25 mouse cellular contexts compared by ENCODE assay signal in genomic region chr5:114759536-114760090, GRCm38 (mm10).
"Had no signal": no experiment of that assay in that cellular context is flagged by ENCODE, and none has a peak within 500 bp of the region (broad histone marks: within the 10 kb centered on the region; RNA-seq: fewer than 3 reads in every experiment).

No protein-coding gene starts in this region.

- DNase-seq: gastrocnemius, postnatal 14 days; gastrocnemius, postnatal 36 days; heart, adult 11 months; heart, adult 2 months; heart, postnatal 10 days; heart, postnatal 4 days; kidney, adult 18-20 months; kidney, adult 8-10 months; kidney, postnatal 10 days; kidney, postnatal 25 days; kidney, postnatal 4 days; layer of hippocampus, adult 9-11 months; layer of hippocampus, postnatal 36 days had no signal

- H3K4me3 ChIP-seq: heart, adult 2 months; hindbrain, embryonic 10.5 days; hindbrain, embryonic 12.5 days; intestine, embryonic 15.5 days; limb, embryonic 13.5 days; limb, embryonic 15.5 days; liver, embryonic 12.5 days had no signal

- H3K4me2 ChIP-seq: heart, embryonic 11.5 days; hindbrain, embryonic 12.5 days; hindbrain, embryonic 14.5 days; intestine, embryonic 15.5 days; limb, embryonic 13.5 days; limb, embryonic 15.5 days; liver, embryonic 12.5 days had no signal

- H3K9ac ChIP-seq: hindbrain, embryonic 12.5 days; hindbrain, embryonic 14.5 days; intestine, embryonic 15.5 days; limb, embryonic 13.5 days; limb, embryonic 15.5 days; liver, embryonic 12.5 days; liver, embryonic 14.5 days had no signal

- H3K27ac ChIP-seq: heart, adult 2 months; hindbrain, embryonic 10.5 days; hindbrain, embryonic 12.5 days; hindbrain, embryonic 14.5 days; intestine, embryonic 15.5 days; limb, embryonic 13.5 days; limb, embryonic 15.5 days; liver, embryonic 12.5 days; liver, embryonic 14.5 days had no signal

- H3K9me3 ChIP-seq: hindbrain, embryonic 10.5 days; hindbrain, embryonic 12.5 days; intestine, embryonic 15.5 days; limb, embryonic 13.5 days; limb, embryonic 15.5 days; liver, embryonic 12.5 days had no signal

- H3K4me1 ChIP-seq: hindbrain, embryonic 10.5 days; hindbrain, embryonic 12.5 days; intestine, embryonic 15.5 days; limb, embryonic 13.5 days; limb, embryonic 15.5 days; liver, embryonic 12.5 days had no signal

- ATAC-seq: hindbrain, embryonic 16.5 days; inflammation-experienced regulatory T-cells, adult 6 months; intestine, embryonic 15.5 days; intestine, postnatal 0 days; liver, embryonic 12.5 days had no signal

- H3K27me3 ChIP-seq: hindbrain, embryonic 12.5 days; intestine, embryonic 15.5 days; limb, embryonic 13.5 days; limb, embryonic 15.5 days; liver, embryonic 12.5 days had no signal
